Mouse (Mus musculus): ENCODE measurements around the gene Rbm20.

Rbm20 gene

GRCm38 (mm10) chr19:53816242-53816641, 139.1 kb downstream of the Rbm20 start:
- DNase-seq = no peak

DNA sequence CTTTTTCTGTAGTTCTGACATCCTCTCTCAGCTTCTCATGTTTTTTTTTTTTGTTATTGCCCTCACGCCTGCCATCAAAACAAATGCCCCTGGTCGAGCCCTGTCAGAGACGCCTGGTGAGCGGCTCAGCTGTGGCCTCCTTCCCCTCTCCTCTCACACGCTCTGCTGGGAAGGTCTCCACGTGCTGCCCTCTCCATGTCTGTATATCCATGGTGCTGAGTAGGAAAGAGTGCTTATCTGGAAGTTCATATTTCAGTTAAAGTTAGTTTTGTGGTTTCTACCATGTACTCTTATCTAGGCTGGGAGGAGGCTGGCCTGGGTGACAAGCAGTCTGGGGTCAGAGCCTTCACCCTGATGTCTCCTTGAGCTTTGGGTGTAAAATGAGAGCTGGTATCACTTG, 142.2 kb downstream of the Rbm20 start:
- no peak for DNase-seq

GRCm38 (mm10) chr19:53821241-53822120, 144.4 kb downstream of the Rbm20 start:
- peak; percentile 27 for DNase-seq

- DNase-seq = no peak
Observed at GRCm38 (mm10) chr19:53823847-53824246, 146.7 kb downstream of the Rbm20 start.

GRCm38 (mm10) chr19:53824872-53825680, 148.0 kb downstream of the Rbm20 start:
- DNase-seq = peak; percentile 16

DNA sequence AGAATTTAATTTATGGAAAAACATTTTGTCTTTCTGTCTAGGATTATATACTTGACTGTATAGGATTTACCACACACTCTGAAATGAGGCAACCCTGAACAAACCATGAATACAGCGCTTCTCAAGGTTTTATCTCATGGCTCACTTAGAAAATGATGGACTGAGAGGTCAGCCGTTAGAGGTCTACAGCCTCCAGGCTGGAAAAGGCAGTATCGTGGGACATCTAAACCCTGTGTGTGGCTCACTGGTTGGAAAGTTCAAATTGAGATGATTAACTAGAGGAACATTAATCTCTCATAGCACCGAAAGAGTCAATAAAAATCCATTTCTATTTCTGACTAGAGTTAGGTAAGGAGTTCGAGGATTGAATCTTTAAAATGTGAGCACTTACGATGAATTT, 152.9 kb downstream of the Rbm20 start:
- no peak for DNase-seq

DNA sequence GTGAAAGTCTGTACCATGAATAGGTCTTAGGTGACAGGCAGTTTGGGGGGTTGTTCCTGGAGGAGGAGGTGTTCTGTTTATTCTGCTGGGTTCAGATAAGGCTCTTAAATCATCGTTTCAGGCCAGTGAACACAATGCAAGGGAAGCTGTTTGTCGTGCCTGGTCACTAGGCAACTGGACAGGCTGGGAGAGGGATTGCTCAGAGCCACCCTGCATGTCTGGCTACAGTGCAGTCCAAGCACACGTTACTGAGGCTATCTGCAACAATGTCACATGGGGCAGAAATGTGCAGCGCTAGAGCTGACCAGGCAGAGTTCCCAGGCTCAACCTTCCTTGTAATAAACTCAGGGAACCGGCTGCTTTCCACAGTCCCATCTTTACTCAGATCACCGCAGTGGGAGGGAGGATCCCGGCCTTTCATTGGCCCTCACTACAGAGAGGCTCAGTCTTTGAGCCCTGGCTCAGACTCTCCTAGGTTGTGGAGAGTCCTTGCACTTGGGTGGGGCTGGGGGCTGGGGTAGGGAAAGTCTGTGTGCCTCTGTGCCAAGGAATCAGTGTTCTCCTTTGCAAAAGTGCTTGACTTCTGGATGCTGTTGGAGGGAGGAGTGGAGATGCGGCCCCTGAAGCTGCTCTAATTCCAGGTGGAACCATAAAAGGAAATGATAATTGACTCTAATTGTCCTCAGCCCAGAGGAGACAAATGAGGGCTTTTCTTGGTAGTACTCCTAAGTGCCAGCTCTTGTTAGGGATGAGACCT, 153.5 kb downstream of the Rbm20 start:
- peak; percentile 54 for DNase-seq

DNA sequence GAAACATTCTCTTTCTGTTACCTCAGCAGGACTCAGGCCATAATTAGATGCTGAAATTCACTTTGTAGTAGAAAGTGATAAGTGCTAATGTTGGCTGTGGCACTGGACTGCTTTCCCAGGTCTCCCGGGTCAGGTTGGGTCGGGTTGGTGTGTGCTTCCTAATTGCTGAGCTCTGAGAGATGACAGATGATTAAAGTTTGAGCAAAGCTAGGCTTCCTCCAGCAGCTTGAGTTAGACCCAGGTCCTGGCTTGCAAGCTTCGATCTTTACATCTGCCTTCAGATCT, 154.0 kb downstream of the Rbm20 start:
- no peak for DNase-seq

GRCm38 (mm10) chr19:53832512-53832911, 155.4 kb downstream of the Rbm20 start:
- DNase-seq = no peak

GRCm38 (mm10) chr19:53833745-53834369, 156.8 kb downstream of the Rbm20 start:
- no peak for DNase-seq

DNA sequence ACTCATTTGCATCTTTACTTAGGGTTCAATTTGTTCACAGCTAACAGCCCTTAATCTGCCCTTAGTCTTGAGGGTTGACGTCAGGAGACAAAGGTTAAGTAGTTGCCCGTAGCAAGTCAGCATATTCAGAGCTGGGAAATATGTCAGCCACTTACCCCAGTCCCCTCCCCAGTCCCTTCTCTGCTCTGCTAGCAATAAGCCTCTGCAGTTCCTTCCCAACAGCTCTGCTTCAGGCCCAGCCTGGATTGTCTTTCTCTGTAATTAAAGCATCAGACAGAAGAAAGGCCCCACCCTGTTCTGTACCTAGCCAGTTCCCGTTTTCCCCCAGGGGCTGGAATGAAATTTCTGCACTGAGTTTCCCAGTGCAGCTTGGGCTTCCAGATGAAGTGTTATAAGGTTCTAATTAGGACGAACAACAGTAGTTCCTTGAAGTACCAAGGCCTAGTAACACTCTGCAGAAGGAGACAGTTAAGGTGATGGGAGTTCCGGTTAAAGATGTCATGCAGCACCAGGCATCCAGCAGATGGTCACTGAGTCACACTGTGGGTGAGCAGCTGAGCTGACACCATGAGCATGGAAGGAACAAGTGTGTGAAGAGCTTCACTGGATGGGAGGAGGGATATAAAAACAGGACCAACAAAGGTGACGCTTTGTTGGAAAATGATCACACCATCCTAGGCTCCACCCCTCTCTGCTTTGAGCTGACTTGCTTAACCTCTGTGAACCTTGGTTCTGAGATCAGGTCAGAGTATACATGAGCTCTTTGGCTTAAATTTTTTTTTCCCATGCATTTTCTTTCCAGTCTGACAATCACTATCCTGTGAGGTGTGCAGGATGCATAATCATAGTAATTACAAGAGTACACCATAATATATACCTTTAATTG, 159.7 kb downstream of the Rbm20 start:
- DNase-seq = no peak

DNA sequence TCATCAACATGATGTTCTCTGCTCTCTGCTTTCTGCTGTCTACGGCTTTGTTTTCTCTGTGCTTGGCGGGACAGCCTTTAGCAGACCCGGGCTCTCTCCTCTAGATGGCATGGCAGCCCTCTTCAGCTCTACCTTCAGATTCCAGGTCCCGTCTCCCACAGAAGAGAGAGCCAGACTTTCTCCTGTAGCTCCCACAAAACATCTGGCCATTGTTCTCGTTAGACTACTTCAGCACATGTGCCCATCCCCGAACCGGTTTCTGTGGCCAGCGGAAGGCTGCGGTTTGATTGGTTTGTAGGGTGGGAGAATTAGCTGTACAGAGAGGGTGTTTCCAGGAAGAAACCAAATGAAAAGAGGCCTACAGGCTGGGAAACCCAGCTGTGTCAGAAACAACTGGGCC, 161.7 kb downstream of the Rbm20 start:
- DNase-seq = no peak

DNA sequence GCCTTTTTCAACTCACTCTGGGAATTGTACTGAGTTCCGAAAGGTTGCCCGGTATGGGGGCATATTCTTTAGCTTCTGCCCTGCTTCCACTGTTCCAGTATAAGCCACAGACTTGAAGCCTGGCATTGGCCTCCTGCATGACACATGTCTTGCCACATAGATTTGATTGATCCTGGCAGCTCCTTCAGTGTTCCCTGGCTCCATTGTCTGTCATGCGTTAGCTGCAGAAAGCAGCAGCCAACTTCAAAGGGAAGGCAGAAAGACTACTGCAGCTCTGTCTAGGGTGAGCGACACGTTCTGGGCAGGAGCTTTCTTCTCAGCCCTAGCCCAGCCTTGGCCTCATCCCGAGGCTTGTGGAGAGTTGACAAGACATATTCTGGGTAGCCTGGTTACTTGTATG, 162.7 kb downstream of the Rbm20 start:
- no peak for DNase-seq

DNA sequence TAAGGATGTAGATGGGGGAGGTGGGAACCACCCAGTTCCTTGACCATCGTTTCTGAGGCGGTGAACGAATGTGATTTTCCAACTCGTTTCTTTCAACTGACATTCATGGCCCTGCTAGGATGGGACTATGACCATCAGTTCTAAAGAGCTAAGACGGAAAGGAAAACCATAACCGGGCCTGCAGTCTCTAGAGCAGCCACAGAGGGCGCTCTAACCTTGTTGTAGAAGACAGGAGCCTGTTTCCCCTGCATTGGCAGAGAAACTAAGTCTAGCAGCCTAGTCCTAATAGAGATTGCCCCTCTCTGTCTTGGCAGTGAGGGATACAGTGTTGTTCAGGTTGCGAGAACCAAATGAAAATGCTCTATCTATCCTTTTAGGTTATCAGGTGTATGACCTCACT, 164.8 kb downstream of the Rbm20 start:
- DNase-seq = peak; percentile 69

GRCm38 (mm10) chr19:53843972-53844371, 166.9 kb downstream of the Rbm20 start:
- DNase-seq = no peak

DNA sequence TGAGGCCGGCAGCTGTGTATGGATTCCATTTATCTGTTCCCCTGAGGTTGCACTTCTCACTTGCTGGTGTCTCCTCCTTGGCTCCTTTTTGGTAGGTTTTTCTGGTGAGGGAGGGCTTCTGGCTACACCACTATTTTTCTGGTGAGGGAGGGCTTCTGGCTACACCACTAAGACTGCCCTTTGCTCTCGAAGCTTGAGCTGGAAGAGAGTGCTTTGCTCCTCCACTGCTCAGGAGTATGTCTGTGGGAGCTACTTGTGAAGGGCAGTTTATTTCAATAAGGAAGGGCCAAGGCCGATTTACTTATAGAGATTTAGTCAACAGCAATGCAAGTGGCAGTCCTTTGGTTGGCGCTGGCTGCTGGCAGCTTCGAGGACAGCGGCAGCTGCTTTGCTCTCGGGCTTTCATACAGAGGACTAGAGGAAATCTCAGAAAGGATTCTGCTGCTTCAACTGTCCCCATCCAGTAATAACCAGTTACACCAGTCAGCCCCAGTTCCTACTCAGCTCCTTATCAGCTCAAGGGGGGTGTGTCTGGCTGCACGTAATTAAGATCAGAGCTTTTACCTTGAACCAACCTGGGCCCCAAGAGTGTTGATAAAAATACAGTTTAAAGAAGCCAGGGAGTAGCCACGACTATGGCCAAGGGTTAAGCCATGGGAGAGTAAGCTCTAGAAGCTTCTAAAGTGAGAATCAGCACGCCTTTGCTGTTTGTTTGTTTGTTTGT, 171.3 kb downstream of the Rbm20 start:
- no peak for DNase-seq

DNA sequence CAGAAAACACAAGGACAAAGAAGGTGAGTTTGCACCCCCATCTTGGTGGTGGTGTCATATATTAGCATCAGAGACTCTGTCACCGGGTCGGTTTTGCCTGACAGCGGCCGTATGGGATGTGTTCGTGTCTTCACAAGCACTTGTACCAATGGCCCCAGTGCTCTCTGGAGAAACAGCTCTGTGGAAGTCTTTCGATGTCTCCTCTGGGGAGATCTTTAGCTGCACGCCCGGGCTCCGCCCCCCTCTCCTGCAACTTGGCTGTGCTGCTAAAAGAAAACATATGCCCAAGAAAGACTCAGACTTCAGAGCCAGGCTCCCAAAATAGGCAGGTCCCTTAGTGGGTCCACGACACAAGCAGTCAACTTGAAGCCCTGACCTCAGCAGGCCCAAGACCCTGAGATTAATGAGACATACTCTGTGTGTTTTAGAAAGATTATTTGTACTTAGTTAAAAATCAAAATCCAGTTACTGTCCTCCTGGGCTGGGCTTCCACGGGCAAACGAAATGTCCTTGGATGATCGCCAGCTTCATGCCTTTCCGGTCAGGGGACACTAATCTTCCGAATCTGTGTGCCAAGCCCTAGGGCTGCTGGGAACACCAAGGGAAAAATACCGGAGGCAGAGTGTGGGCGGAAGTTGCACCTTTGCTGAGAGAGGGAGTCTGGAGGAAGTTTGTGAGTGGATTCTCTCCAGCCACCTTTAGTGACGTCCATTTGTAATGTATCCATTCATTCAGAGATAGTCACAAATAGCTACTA, 173.2 kb downstream of the Rbm20 start:
- DNase-seq = peak; percentile 90

- DNase-seq = no peak
Observed at GRCm38 (mm10) chr19:53851352-53851751, 174.2 kb downstream of the Rbm20 start.

- no peak for DNase-seq
Observed at GRCm38 (mm10) chr19:53851826-53852698, 175.0 kb downstream of the Rbm20 start.
